Mouse (Mus musculus): Measurements from ENCODE around the gene Sphk1.

The Sphk1 gene

DNA sequence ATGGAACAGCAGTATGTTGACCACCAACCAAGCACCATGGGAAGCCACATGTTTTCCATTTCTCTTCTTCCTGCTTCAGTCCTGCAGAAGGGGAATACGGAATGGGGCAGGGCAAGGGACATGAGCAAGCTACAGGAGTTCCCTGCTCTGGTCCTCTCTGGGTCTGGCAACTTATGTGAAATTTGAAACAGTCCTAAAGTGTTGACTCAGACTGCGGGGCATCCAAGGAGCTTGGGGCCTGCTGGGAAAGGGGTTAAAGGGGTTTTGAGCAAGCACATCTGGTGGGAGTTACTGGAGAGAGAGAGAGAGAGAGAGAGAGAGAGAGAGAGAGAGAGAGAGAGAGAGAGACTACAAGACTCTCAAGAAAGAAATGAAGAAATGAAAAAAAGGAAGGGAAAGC is 22.0 kb upstream of the Sphk1 start:
- no peak for DNase-seq (ENCODE audit: low read depth)

- DNase-seq (ENCODE audit: low read depth), result no peak
These were observed 19.3 kb upstream of the Sphk1 start for GRCm38 (mm10) chr11:116511301-116511868.

DNA sequence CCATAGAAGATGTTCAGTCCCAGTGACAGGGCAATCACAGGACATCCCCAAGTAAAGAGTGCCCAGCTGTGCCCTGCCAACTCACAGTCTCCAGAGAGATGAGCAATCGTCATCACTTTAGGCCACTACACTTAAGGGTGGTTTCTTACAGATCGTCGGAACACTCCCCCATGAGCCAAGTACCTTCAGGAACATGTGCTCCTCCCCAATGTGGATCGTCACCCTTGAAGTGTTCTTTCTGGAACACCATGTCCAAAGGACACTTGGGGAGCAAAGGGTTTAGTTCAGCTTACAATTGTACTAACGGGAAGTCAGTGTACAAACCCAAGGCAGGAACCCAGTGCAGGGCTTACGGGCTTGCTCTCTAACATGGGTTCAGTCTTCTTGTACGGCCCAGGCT is 18.6 kb upstream of the Sphk1 start:
- DNase-seq (ENCODE audit: low read depth), result no peak

GRCm38 (mm10) chr11:116512987-116513386 is 17.7 kb upstream of the Sphk1 start:
- DNase-seq (ENCODE audit: low read depth), result no peak

GRCm38 (mm10) chr11:116513531-116514038 is 17.1 kb upstream of the Sphk1 start:
- DNase-seq (ENCODE audit: low read depth), result no peak

GRCm38 (mm10) chr11:116515330-116516020 is 15.2 kb upstream of the Sphk1 start:
- no peak for DNase-seq (ENCODE audit: low read depth)

DNA sequence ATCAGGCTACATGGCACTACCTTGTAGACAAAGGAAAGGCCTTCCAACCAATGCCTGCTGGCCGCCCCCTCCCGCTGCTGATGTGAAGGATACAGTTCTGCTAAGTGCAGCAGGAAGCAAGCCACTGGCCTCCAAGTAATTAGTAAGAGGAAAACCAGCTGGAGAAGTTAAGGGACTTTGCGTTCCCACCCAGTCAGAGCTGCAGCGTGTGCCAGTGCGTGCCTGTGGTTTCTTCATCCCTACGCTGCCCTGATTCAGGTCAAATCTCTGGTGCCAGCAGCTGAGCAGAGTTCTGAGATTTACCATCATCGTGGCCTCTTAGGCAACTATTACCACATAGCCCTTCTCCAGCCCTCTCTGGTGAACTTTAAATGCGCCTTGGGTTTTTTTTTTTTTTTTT is 12.2 kb upstream of the Sphk1 start:
- DNase-seq (ENCODE audit: low read depth), result no peak

- DNase-seq (ENCODE audit: low read depth), result no peak
These were observed 9.6 kb upstream of the Sphk1 start for GRCm38 (mm10) chr11:116521143-116521542.

- no peak for DNase-seq (ENCODE audit: low read depth)
These were observed 8.7 kb upstream of the Sphk1 start for GRCm38 (mm10) chr11:116522046-116522445.

DNA sequence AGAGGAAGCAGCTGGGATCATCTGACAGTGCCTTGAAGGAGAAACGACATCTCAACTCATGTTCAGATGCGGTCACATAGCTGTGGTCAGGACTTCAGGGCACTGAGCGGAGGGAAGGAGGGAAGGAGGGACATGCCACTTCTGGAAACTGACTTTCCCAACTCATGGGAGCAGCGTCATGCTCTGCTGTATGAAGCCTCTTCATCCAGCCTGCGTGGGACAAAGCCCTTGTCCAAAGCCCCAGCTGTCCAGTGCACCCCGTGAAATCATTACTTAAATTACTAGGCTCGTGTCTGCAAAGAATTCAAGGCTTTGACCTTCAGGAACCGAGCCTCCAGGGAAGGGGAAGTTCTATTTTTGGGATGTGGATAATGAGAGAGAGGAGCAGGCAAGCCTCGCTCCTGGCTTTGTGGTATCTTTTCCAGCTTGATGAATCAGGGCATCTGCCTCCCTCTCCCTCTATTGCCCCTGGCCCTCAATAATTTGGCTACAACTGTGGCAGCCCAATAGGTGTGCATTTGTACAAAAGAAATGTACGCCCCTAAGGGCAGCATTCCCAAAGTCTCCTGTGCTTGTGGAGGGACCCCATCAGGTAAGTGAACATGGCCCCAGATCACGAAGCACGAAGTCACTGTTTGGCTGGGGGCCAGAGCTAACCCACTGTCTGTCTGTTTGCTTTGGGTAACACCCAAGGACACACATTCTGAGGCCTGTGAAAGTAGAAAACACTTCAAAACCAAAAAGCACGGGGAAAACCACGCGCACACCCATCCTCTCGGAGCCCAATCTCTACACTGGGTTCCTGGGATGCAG is 7.6 kb upstream of the Sphk1 start:
- no peak for DNase-seq (ENCODE audit: low read depth)

DNA sequence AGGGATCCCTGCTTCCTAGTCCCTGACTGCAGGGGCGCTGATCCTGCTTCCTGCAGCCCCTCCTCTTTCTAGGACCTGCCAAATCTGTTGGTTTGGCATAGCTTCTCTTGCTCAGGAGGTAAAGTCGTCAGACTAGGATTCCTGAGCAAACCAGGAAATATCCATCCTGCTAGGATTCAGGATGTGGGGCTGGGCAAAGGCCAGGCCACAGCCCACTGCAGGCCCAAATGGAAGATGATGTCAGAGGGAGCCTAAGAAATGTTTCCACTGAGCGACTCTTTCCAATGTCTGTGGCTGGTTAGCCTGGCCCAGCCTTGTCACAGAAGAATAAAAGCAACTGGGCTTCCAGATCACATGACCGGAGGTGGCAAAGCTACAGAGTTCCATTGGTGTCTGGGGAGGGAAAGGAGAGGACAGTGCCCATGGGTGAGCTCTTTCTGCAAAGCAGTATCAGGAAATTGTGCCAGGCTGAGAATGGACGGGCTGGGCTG is 7.0 kb upstream of the Sphk1 start:
- DNase-seq (ENCODE audit: low read depth), result no peak

- DNase-seq (ENCODE audit: low read depth), result no peak
These were observed 1.9 kb upstream of the Sphk1 start for GRCm38 (mm10) chr11:116528636-116529320.

DNA sequence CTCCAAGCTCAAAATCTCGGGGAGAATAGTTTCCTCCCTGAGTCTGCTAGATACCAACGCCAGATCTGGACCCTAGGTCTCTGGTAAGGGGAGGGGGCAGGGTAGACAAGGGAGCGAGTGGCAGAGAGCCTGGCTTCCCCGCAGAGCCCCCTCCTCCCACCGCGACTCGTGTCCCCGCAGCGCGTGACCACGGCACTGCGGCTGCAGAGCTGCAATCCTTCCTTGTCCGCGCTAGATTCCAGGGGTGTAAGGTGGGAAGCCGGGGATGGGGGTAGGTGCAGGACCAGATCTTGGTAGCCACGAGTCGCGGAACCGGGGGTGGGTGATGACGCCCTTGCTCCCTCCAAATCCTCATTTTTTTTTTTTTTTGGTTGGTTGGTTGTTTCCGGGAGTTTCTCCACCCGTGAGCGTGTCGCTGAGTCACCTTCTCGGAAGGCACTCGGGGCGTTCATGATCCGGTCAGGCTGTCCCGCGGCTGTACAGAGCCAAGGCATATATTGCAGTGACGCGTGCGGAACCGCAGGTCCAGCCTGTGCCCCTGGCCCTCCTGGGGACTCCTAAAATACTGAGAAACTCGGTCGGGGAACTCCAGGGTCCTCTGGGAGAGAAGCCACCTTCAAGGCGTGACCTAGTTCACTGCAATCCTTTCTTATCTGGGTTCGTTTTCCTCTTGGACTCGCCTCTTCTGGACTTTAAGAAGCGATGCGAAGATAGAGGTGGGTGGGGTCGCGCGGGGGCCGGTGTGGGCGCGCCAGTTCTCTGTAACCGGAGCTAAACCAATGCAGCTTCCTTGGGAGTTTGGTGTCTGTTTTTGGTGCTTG is 856 bp downstream of the Sphk1 start:
- no peak for DNase-seq (ENCODE audit: low read depth)

GRCm38 (mm10) chr11:116532262-116532809 is 1.6 kb downstream of the Sphk1 start:
- no peak for DNase-seq (ENCODE audit: low read depth)

DNA sequence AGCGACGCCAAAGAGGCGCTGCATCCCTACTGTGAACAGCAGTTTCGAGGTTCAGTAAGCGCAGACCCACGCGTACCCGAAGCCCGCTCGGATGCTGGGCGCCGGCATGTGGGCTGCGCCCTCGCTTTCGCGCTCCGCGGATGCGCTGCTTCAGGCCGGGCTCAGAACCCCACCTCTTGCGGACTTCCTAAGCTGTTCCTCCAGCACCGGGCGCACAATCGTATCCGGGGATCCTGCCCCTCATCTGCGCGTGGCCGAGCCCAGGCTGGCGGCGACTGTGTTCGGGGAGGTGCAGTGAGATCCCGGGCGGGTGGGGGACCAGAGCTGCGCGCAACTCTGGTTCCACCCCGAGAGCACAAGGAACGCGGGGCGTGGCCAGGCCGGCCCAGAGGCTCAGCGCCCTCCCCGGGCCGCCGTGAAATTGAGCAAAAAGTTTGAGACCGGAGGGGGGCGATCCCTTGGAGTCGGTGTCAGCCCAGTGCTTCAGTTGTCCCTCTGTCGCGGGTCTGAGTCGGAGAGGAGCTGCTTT is 2.1 kb downstream of the Sphk1 start:
- peak; percentile 35 for DNase-seq (ENCODE audit: low read depth)

GRCm38 (mm10) chr11:116533341-116534153 is 2.8 kb downstream of the Sphk1 start:
- DNase-seq (ENCODE audit: low read depth), result no peak

- DNase-seq (ENCODE audit: low read depth), result peak; percentile 64
These were observed 3.6 kb downstream of the Sphk1 start for GRCm38 (mm10) chr11:116534154-116534865.

- DNase-seq (ENCODE audit: low read depth), result no peak
These were observed 6.0 kb downstream of the Sphk1 start for GRCm38 (mm10) chr11:116536685-116537084.

- no peak for DNase-seq (ENCODE audit: low read depth)
These were observed 6.7 kb downstream of the Sphk1 start for GRCm38 (mm10) chr11:116537388-116537787.

Data from naive thymus-derived CD4-positive, alpha-beta T cell, adult 2 months (primary cell).